Mouse (Mus musculus) embryonic facial prominence, embryonic 15.5 days (tissue): ENCODE results near the gene Rnf11. TPM values are rescaled to one million over a fixed set of nuclear protein-coding genes. Genes with fewer than 3 reads are reported as not detected.

Experiments
- ATAC-seq: fragments of 200-750 bp; cut with Nextera tagmentation; 2 replicates; pipeline ENCODE4 v1.8.0; 2017; ENCODE audit warnings: low read depth, moderate TSS enrichment; ENCODE audit not compliant: insufficient number of reproducible peaks, low FRiP score, low TSS enrichment
- H3K27ac ChIP-seq: fragments of 300-500 bp; sonication (generic); replicated peaks from 2 replicates; pipeline ENCODE4 v1.5.1; 2015; ENCODE audit warnings: mild to moderate bottlenecking, inconsistent platforms
- H3K27me3 ChIP-seq: fragments of 300-500 bp; sonication (generic); 2 replicates; pipeline ENCODE4 v1.6.1; 2015; ENCODE audit warnings: inconsistent platforms
- H3K36me3 ChIP-seq: fragments of 300-500 bp; sonication (generic); 2 replicates; pipeline ENCODE4 v1.6.1; 2015; ENCODE audit warnings: mild to moderate bottlenecking, inconsistent platforms
- H3K4me1 ChIP-seq: fragments of 300-500 bp; sonication (generic); 2 replicates; pipeline ENCODE4 v1.6.1; 2015; ENCODE audit warnings: inconsistent platforms
- H3K4me2 ChIP-seq: fragments of 300-500 bp; sonication (generic); replicated peaks from 2 replicates; pipeline ENCODE4 v1.6.1; 2015; ENCODE audit warnings: mild to moderate bottlenecking, inconsistent platforms
- H3K4me3 ChIP-seq: fragments of 300-500 bp; sonication (generic); replicated peaks from 2 replicates; pipeline ENCODE4 v1.5.1; 2015; ENCODE audit warnings: mild to moderate bottlenecking, inconsistent platforms
- H3K9ac ChIP-seq: fragments of 300-500 bp; sonication (generic); 2 replicates; pipeline ENCODE4 v1.6.1; 2015; ENCODE audit warnings: inconsistent platforms
- H3K9me3 ChIP-seq: fragments of 300-500 bp; sonication (generic); replicated peaks from 2 replicates; pipeline ENCODE4 v1.6.1; 2016; ENCODE audit warnings: inconsistent platforms
- WGBS: fragments of 180-500 bp; shearing (Covaris S2); methylation state at CpG from one replicate; pipeline ENCODE4 v1.1.7; 2015; 5-methylcytosine and 5-hydroxymethylcytosine counted together
- polyA plus RNA-seq: library from polyadenylated mRNA; unstranded; fragments of >200 nt; fragmentation: Nextera tagmentation; extraction: Ambion mirVana; gene quantifications from 2 replicates; pipeline ENCODE4 v1.2.1, GENCODE M21; 2015

Rnf11 gene
- polyA plus RNA-seq, result 53.5 and 54.0 TPM in 2 replicates

DNA sequence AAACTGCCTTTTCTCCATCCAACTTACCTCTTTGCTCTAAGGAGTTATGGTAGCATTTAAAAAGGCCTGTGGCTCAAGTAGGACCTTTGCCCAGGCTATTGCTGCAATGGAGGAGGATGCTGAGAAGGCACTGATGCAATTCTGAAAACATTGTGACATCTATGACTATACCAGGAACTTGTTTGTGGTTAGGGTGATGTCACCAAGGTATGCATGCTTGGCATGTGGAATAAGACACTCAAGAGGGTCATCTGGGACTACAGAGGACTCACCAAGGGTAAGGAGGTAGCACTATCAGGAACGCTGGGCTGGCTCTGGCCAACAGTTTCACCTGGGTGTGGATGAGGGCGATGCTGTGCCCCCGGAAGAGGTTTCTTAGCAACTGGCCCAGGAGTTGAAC is at the start of gene Rnf11:
Rnf11 (minus strand) TSS at position 108 of the 400 bp plus-strand sequence.
- Histone ChIP-seq H3K4me3 (no peak within 1 kb of the TSS), H3K4me2 (no peak within 1 kb of the TSS), H3K4me1 (0 out of 2 replicates have a peak, but pooled peaks cover 4% of the 10 kb centered on the region), H3K36me3 (no peaks in the 10 kb centered on the region), H3K27me3 (no peaks in the 10 kb centered on the region), H3K27ac (no peak within 1 kb of the TSS), H3K9ac (no peak within 1 kb of the TSS), H3K9me3 (no peaks in the 10 kb centered on the region)
- ATAC-seq, result no peak
- WGBS, result 86% methylated on average over 3 of the region's 3 CpGs

DNA sequence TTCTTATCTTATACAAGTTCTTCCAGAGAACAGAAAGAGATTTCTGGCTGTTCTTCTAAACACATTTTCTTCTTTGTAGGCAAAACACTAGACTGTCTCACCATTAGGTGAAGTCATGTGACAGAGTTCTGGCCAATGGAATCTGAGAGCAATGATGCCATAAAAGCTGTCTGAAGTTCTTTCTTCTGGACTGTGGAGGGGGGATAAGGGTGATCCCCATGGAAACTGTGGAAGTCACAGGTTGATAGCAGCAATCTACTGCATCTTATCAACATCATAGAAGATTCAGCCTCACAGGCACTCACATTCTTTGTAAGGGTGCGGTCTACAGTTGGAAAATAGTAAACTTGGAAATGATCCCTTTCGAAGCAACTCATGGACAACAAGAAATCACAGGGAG is 46.6 kb upstream of the Rnf11 start, which contains the start of gene 4930522H14Rik:
4930522H14Rik (minus strand) TSS at position 187 of the 400 bp plus-strand sequence.
- no peak for ATAC-seq
- Histone ChIP-seq H3K27me3 (no peaks in the 10 kb centered on the region), H3K4me2 (no peak within 1 kb of the TSS), H3K36me3 (no peaks in the 10 kb centered on the region), H3K27ac (no peak within 1 kb of the TSS), H3K9ac (no peak within 1 kb of the TSS), H3K4me3 (no peak within 1 kb of the TSS), H3K4me1 (no peaks in the 10 kb centered on the region), H3K9me3 (no peaks in the 10 kb centered on the region)
- 96% methylated on average over 2 of the region's 2 CpGs for WGBS

DNA sequence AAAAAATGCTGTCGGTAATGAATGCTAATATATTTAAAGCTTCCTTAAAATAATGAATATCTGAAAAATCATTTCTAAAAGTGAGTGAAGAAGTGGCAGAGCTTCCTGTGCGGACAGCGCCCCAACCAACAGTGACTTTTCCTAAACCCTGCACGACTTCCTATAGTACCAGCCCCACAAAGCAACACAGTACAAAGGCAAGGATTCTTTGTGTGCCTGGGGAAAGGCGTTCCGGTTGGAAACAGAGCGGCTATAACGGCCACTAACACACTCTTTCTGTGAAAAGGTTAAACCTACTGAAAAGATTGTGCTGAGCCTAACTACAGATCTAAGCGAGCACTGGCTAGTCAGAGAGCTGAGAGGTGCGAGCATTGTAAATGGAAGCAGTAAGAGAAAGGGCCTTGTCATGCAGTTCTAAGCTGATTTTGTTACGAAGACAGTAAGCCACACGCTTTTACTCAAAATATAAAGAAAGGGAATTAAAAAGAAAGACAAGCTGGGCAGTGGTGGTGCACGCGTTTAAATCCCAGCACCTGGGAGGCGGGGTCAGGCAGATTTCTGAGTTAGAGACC is 45.8 kb upstream of the Rnf11 start:
- no peak overlapping the region for H3K4me2 ChIP-seq
- no peaks in the 10 kb centered on the region for H3K36me3 ChIP-seq
- no peaks in the 10 kb centered on the region for H3K4me1 ChIP-seq
- no peak overlapping the region for H3K4me3 ChIP-seq
- no peaks in the 10 kb centered on the region for H3K9me3 ChIP-seq
- no peak for ATAC-seq
- H3K27ac ChIP-seq, result no peak overlapping the region
- WGBS, result 60% methylated on average over 15 of the region's 15 CpGs
- H3K27me3 ChIP-seq, result no peaks in the 10 kb centered on the region
- H3K9ac ChIP-seq, result no peak overlapping the region

DNA sequence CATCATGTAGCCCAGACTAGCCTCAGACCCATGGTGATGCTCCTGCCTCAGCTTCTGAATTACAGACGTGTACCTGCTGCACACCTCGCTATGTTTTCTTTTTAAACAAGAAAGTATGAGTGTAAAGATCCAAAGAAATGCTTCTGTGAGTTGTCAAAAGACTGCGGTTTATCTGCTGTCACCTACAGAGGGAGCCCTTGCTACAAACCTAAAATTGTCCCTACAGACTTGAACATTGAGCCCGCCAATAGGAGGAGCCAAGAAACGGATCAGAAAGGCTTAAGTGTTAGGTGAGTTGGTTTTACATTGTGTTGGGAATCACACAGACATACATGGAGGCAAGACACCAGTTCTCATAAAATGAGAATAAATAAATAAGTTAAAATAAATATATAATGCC is 20.4 kb upstream of the Rnf11 start:
- ATAC-seq, result no peak
- Histone ChIP-seq H3K4me1 (no peaks in the 10 kb centered on the region), H3K4me3 (no peak overlapping the region), H3K9ac (no peak overlapping the region), H3K4me2 (no peak overlapping the region), H3K27me3 (no peaks in the 10 kb centered on the region), H3K27ac (no peak overlapping the region), H3K36me3 (no peaks in the 10 kb centered on the region), H3K9me3 (no peaks in the 10 kb centered on the region)
- WGBS, result 7% methylated on average over 5 of the region's 5 CpGs

DNA sequence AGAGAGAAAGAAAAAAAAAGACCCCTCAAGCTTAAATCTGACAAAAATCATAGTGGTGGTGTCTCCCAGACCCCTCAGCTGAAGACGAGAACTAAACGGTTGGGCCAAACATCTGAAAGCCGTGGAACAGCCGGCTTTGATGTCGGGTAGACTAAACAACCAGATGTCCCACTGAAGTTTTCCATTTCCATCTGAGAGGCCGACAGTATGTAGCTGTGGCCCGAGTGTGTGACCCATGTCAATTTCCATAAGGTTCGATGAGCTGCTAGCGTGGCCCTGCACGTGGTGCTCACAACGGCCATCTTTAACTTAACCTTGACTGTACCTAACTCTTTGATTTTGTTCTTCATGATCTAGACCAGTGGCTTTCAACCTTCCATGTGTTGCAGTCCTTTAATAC is 13.9 kb upstream of the Rnf11 start:
- WGBS, result 36% methylated on average over 11 of the region's 11 CpGs
- Histone ChIP-seq H3K4me2 (no peak overlapping the region), H3K4me1 (no peaks in the 10 kb centered on the region), H3K9me3 (no peaks in the 10 kb centered on the region), H3K4me3 (no peak overlapping the region), H3K27me3 (no peaks in the 10 kb centered on the region), H3K9ac (no peak overlapping the region), H3K27ac (no peak overlapping the region), H3K36me3 (no peaks in the 10 kb centered on the region)
- ATAC-seq, result no peak

DNA sequence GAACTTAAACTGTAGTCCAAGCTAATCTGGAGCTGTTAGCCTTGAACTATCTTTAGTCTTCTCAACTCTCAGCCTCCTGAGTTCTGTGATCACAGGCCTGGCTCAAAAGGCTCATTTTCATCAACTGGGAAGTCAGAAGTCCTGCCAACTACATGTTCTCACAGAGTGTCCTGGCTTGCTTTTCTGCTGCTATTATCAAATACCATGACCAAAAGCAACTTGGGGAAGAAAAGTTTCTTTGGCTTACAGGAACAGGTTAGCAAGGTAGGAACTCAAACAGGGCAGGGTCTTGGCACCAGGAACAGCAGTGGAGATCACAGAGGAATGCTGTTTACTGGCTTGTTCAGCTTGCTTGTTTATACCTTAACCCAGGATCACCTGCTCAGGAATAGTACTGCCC is 9.1 kb upstream of the Rnf11 start:
- ATAC-seq, result no peak
- Histone ChIP-seq H3K36me3 (no peaks in the 10 kb centered on the region), H3K4me2 (no peak overlapping the region), H3K4me3 (no peak overlapping the region), H3K9me3 (no peaks in the 10 kb centered on the region), H3K9ac (no peak overlapping the region), H3K27me3 (no peaks in the 10 kb centered on the region), H3K4me1 (no peaks in the 10 kb centered on the region), H3K27ac (no peak overlapping the region)

DNA sequence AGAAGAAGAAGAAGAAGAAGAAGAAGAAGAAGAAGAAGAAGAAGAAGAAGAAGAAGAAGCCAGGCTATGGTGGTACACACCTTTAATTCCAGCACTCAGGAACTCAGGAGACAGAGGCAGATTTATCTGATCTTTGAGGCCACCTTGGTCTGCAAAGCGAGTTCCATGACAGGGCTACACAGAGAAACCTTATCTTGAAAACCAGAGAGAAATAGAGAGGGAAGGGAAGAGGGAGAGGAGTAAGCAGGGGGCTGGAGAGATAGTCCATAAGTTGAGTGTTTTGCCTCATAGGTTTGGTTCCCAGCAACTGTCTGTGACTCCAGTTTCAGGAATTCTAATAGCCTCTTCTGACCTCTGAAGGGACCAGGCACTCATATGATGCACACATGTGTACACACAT is 4.3 kb upstream of the Rnf11 start:
- Histone ChIP-seq H3K36me3 (no peaks in the 10 kb centered on the region), H3K27me3 (no peaks in the 10 kb centered on the region), H3K4me3 (no peak overlapping the region), H3K4me2 (no peak overlapping the region), H3K9ac (no peak overlapping the region), H3K4me1 (0 out of 2 replicates have a peak, but pooled peaks cover 4% of the 10 kb centered on the region), H3K27ac (no peak overlapping the region), H3K9me3 (no peaks in the 10 kb centered on the region)
- ATAC-seq, result no peak
- WGBS, result 72% methylated on average over 1 of the region's 1 CpGs

DNA sequence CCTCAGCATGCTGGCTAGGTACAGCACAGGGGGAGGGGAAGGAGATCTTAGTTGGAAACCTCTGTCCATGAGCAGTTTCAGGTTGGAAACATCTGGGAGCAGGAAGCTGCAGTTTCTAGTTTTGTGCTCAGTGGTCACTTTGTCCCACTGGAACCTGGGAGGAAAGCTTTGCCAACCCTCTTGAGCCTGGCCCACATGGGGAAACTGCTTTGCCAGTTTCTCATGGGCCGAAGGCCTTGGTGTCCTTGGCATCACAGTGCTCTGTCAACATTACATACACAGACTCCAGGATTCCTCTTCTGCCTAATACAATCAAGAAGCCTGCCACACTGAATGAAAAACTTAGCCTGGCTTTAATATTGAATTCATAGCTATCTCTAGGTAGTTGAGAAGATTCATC is 1.8 kb downstream of the Rnf11 start:
- no peak for ATAC-seq
- Histone ChIP-seq H3K36me3 (no peaks in the 10 kb centered on the region), H3K27ac (no peak overlapping the region), H3K27me3 (no peaks in the 10 kb centered on the region), H3K4me3 (no peak overlapping the region), H3K4me2 (no peak overlapping the region), H3K9ac (no peak overlapping the region), H3K9me3 (no peaks in the 10 kb centered on the region), H3K4me1 (0 out of 2 replicates have a peak, but pooled peaks cover 2% of the 10 kb centered on the region)
- 83% methylated on average over 1 of the region's 1 CpGs for WGBS

DNA sequence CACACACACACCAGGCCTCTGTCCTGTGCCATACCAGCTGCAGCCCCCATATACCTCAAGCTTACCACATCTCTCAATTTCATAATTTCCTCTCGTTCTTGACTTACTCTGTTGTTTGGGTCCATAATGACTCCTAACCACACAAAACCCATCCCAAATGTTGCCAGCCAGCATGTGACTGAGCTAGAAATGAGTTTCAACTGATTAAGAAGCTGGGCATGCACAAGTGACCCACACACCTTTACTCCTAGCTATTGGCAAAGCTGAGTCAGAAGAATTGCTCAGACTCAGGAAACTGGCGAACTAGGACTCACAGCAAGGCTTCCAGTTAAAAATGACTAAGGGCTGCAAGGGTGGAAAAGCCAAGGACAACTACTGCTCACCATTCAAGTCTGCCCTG is 3.1 kb downstream of the Rnf11 start:
- no peak overlapping the region for H3K4me2 ChIP-seq
- no peak for ATAC-seq
- no peak overlapping the region for H3K4me3 ChIP-seq
- no peaks in the 10 kb centered on the region for H3K27me3 ChIP-seq
- H3K9ac ChIP-seq, result no peak overlapping the region
- no peak overlapping the region for H3K27ac ChIP-seq
- no peaks in the 10 kb centered on the region for H3K4me1 ChIP-seq
- H3K9me3 ChIP-seq, result no peaks in the 10 kb centered on the region
- WGBS, result 85% methylated on average over 2 of the region's 2 CpGs
- no peaks in the 10 kb centered on the region for H3K36me3 ChIP-seq

DNA sequence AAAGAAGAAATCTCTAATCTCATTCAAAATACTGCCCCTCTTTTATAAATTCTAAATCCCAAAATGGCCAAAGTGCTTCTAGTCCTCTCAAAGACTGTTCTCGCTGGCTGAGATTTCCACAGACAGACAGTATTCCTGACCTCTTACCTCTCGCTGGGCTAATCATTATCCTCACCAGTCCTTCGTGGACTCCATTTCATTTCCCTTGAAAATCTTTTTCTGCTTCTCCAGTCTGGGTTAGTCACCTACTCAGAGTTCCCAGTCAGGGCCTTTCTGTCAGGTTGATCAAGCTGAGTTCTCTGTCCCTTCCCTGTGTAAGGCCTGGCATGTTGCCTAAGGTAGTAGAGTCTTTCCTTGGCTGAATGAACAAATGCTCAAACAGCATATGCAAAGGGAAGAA is 7.1 kb downstream of the Rnf11 start:
- Histone ChIP-seq H3K4me3 (no peak overlapping the region), H3K36me3 (peaks cover 4% of the 10 kb centered on the region; the same call in 1 of the 2 replicates), H3K27ac (no peak overlapping the region), H3K4me2 (no peak overlapping the region), H3K27me3 (no peaks in the 10 kb centered on the region), H3K4me1 (peaks cover 6% of the 10 kb centered on the region), H3K9me3 (no peaks in the 10 kb centered on the region), H3K9ac (no peak overlapping the region)
- WGBS, result 90% methylated on average over 3 of the region's 3 CpGs
- ATAC-seq, result no peak

DNA sequence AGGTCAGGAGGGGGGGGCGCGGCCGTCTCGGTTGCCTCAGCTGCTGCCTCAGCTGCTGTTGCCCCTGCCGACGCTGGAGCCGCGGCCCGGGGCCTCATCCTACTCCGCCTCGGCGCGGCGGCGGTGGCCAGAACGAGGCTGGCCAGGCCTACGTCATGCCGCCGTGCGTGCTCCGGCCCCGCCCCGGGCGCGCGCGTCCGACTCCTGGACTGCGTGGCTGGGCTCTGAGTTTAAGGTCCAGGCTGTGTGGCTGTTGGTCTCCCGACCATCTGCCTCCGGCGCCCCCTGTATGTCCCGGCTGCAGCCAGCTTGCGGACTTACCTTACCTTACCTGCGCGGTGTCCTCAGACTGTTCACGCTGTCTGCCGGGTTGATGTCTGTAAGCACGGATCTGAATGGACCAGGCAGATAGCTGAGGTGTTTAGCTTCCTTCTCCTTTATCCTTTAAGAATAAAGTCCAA is 7.9 kb downstream of the Rnf11 start:
- peak overlapping the region; percentile 88 for H3K4me3 ChIP-seq
- peaks cover 6% of the 10 kb centered on the region for H3K4me1 ChIP-seq
- peak overlapping the region; percentile 93 for H3K9ac ChIP-seq
- peaks cover 6% of the 10 kb centered on the region; the same call in 1 of the 2 replicates for H3K36me3 ChIP-seq
- peak overlapping the region; percentile 63 for H3K4me2 ChIP-seq
- peak overlapping the region; percentile 90 for H3K27ac ChIP-seq
- peak; percentile 99 for ATAC-seq
- no peaks in the 10 kb centered on the region for H3K27me3 ChIP-seq
- under 1% methylated on average over 39 of the region's 39 CpGs for WGBS
- no peaks in the 10 kb centered on the region for H3K9me3 ChIP-seq
